Mouse (Mus musculus): Measurements from ENCODE around the gene Cisd3. TPM values are rescaled to one million over a fixed set of nuclear protein-coding genes. Genes with fewer than 3 reads are reported as not detected.

Cisd3 gene
- polyA plus RNA-seq, 1 experiment from 2014 or later: 11.8 TPM

DNA sequence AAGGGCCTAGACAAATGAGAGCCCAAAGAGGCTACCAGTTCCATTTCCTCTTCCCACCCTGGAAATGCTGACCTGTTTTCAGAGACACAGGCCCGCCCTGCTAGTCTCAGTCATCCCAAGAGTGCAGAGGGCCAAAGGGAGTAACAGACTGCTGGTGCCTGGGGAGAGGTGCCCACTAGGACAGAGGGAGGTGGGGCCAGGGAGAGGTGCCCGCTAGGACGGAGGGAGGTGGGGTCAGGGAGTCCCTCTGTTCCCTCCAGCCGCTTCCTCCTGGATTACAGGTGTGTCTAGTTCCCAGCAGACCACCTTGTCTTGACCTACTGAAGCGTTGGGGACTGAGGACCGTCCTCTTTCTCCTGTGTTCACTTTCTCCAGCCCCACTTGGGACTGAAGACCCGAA lies 860 bp upstream of the Cisd3 start:
- Histone ChIP-seq H3K9ac (replicated peaks; ENCODE audit: low read length) (no peak overlapping the region), H3K9me3 (replicated peaks; ENCODE audit: control insufficient read depth, low read length) (no peaks in the 10 kb centered on the region), H3K4me3 (ENCODE audit: low read depth, low read length) (no peak overlapping the region), H3K4me2 (ENCODE audit: low read depth, low read length) (no peak overlapping the region), H3K36me3 (replicated peaks; ENCODE audit: control insufficient read depth, insufficient read depth, low read depth, low read length) (peaks cover 12% of the 10 kb centered on the region), H3K27ac (replicated peaks; ENCODE audit: low read depth, low read length) (no peak overlapping the region), H3K4me1 (ENCODE audit: control insufficient read depth, insufficient read depth, low read length) (0 out of 2 replicates have a peak, but pooled peaks cover 4% of the 10 kb centered on the region), H3K27me3 (ENCODE audit: control insufficient read depth, insufficient read depth, low read length) (no peaks in the 10 kb centered on the region)
- no peak for ATAC-seq (replicated peaks; ENCODE audit: insufficient number of reproducible peaks, low FRiP score, low TSS enrichment, low read depth)
- 39% methylated on average over 7 of the region's 7 CpGs for WGBS
- no peak for DNase-seq (ENCODE audit: low spot score)

DNA sequence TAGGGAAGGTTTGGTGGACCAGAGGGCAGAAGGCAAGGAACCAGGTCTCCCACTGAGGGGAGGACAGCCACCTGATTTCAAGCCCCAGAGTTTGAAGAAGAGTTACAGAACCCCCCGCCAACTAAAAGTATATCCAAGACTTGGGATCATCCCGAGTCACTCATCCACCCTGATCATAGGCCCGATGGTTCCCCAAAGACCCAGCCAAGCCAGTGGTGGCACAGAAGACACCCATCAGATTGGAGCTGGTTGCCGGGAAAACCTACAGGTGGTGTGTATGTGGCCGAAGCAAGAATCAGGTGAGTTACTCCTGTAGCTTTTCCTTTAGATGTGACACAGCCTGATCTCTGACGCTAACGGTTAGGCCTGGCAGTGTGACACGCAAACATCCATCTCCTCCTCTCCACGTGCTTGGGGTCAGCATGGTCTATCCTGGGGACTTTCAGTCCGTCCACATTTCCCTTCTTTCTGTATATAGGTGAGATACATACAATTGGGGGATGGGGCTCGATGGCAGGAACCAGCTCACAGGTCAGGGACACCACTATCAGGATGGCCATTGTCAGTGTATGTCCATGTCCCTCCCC lies 789 bp downstream of the Cisd3 start:
- Histone ChIP-seq H3K4me1 (ENCODE audit: control insufficient read depth, insufficient read depth, low read length) (0 out of 2 replicates have a peak, but pooled peaks cover 4% of the 10 kb centered on the region), H3K27ac (replicated peaks; ENCODE audit: low read depth, low read length) (no peak overlapping the region), H3K36me3 (replicated peaks; ENCODE audit: control insufficient read depth, insufficient read depth, low read depth, low read length) (peaks cover 14% of the 10 kb centered on the region), H3K27me3 (ENCODE audit: control insufficient read depth, insufficient read depth, low read length) (no peaks in the 10 kb centered on the region), H3K9ac (replicated peaks; ENCODE audit: low read length) (peak overlapping the region; percentile 41; the same call in 1 of the 2 replicates), H3K9me3 (replicated peaks; ENCODE audit: control insufficient read depth, low read length) (no peaks in the 10 kb centered on the region), H3K4me2 (ENCODE audit: low read depth, low read length) (peak overlapping the region; percentile 62), H3K4me3 (ENCODE audit: low read depth, low read length) (no peak overlapping the region)
- 74% methylated on average over 11 of the region's 11 CpGs for WGBS
- no peak for ATAC-seq (replicated peaks; ENCODE audit: insufficient number of reproducible peaks, low FRiP score, low TSS enrichment, low read depth)
- no peak for DNase-seq (ENCODE audit: low spot score)

DNA sequence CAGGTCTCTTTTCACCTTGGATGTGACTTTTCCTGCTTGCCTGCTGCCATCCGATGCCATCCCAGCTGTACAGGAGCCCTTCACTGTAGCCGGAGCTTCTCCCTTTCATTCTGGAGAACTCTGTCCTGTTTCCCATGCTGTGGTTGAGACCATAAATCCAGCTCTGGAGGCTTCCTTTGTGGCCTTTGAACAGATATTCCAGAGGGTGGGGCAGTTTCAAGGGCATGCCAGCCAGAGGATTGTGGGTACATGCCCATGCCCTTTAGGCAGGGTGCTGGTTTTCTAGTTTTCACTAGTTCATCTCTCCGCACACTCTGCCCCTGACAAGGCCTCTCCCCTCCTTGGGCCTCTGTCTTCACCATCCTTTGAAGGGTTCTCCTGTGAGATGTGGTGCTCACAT lies 1.4 kb downstream of the Cisd3 start:
- 0 out of 2 replicates have a peak, but pooled peaks cover 4% of the 10 kb centered on the region for H3K4me1 ChIP-seq (ENCODE audit: control insufficient read depth, insufficient read depth, low read length)
- DNase-seq (ENCODE audit: low spot score): no peak
- ATAC-seq (replicated peaks; ENCODE audit: insufficient number of reproducible peaks, low FRiP score, low TSS enrichment, low read depth): no peak
- no peak overlapping the region for H3K4me3 ChIP-seq (ENCODE audit: low read depth, low read length)
- H3K9ac ChIP-seq (replicated peaks; ENCODE audit: low read length): no peak overlapping the region
- no peaks in the 10 kb centered on the region for H3K9me3 ChIP-seq (replicated peaks; ENCODE audit: control insufficient read depth, low read length)
- 90% methylated on average over 3 of the region's 3 CpGs for WGBS
- H3K27ac ChIP-seq (replicated peaks; ENCODE audit: low read depth, low read length): no peak overlapping the region
- no peak overlapping the region for H3K4me2 ChIP-seq (ENCODE audit: low read depth, low read length)
- peaks cover 14% of the 10 kb centered on the region for H3K36me3 ChIP-seq (replicated peaks; ENCODE audit: control insufficient read depth, insufficient read depth, low read depth, low read length)
- H3K27me3 ChIP-seq (ENCODE audit: control insufficient read depth, insufficient read depth, low read length): no peaks in the 10 kb centered on the region

DNA sequence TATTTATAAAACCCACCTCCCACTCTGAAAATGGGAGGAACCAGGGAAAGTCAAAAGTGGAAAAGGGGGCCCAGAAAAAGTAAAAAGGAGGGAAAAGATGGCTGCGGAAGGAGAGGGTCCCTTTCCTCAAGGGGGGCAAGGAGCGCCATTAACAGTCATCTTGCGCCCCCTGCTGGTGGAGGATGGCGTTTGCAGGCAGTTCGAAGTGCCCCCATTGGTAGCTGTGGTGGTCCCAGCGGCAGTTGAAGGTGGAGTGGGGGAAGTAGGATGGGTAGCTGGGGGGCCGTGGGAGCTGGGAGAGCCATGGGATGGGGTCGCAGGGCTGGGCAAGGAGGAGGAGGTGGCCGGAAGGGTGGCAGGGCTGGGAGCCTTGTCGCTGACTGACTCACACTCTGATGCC lies 4.2 kb downstream of the Cisd3 start:
- H3K4me2 ChIP-seq (ENCODE audit: low read depth, low read length): no peak overlapping the region
- H3K9ac ChIP-seq (replicated peaks; ENCODE audit: low read length): no peak overlapping the region
- 0 out of 2 replicates have a peak, but pooled peaks cover 4% of the 10 kb centered on the region for H3K4me1 ChIP-seq (ENCODE audit: control insufficient read depth, insufficient read depth, low read length)
- WGBS: 29% methylated on average over 10 of the region's 10 CpGs
- no peak for ATAC-seq (replicated peaks; ENCODE audit: insufficient number of reproducible peaks, low FRiP score, low TSS enrichment, low read depth)
- H3K36me3 ChIP-seq (replicated peaks; ENCODE audit: control insufficient read depth, insufficient read depth, low read depth, low read length): peaks cover 20% of the 10 kb centered on the region
- no peak overlapping the region for H3K27ac ChIP-seq (replicated peaks; ENCODE audit: low read depth, low read length)
- no peak overlapping the region for H3K4me3 ChIP-seq (ENCODE audit: low read depth, low read length)
- H3K9me3 ChIP-seq (replicated peaks; ENCODE audit: control insufficient read depth, low read length): no peaks in the 10 kb centered on the region
- H3K27me3 ChIP-seq (ENCODE audit: control insufficient read depth, insufficient read depth, low read length): no peaks in the 10 kb centered on the region
- peak; percentile 87 for DNase-seq (ENCODE audit: low spot score)

DNA sequence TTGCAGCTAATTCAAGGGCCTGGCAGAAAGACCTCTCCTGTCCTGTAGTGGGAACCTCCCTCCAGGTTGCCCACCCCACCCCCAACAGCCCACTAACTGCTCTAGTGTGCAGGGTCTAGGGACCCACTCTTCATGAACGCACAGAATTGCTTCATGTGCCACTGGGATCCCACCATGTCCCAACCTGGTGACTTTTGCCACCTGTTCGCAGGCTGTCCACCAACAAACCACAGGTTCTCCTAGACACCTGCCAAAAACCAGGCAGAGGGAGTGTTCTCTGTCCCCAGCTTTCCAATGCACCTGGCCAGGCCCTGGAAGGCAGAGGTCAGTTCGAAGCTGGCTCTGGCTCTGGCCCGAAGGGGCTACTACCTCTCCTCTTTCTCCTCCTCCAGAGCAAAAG lies 8.8 kb downstream of the Cisd3 start:
- 85% methylated on average over 4 of the region's 4 CpGs for WGBS
- Histone ChIP-seq H3K27ac (replicated peaks; ENCODE audit: low read depth, low read length) (no peak overlapping the region), H3K4me3 (ENCODE audit: low read depth, low read length) (no peak overlapping the region), H3K27me3 (ENCODE audit: control insufficient read depth, insufficient read depth, low read length) (no peaks in the 10 kb centered on the region), H3K4me2 (ENCODE audit: low read depth, low read length) (no peak overlapping the region), H3K9me3 (replicated peaks; ENCODE audit: control insufficient read depth, low read length) (no peaks in the 10 kb centered on the region), H3K4me1 (ENCODE audit: control insufficient read depth, insufficient read depth, low read length) (peaks cover 15% of the 10 kb centered on the region), H3K36me3 (replicated peaks; ENCODE audit: control insufficient read depth, insufficient read depth, low read depth, low read length) (peaks cover 17% of the 10 kb centered on the region), H3K9ac (replicated peaks; ENCODE audit: low read length) (no peak overlapping the region)
- ATAC-seq (replicated peaks; ENCODE audit: insufficient number of reproducible peaks, low FRiP score, low TSS enrichment, low read depth): no peak
- no peak for DNase-seq (ENCODE audit: low spot score)

DNA sequence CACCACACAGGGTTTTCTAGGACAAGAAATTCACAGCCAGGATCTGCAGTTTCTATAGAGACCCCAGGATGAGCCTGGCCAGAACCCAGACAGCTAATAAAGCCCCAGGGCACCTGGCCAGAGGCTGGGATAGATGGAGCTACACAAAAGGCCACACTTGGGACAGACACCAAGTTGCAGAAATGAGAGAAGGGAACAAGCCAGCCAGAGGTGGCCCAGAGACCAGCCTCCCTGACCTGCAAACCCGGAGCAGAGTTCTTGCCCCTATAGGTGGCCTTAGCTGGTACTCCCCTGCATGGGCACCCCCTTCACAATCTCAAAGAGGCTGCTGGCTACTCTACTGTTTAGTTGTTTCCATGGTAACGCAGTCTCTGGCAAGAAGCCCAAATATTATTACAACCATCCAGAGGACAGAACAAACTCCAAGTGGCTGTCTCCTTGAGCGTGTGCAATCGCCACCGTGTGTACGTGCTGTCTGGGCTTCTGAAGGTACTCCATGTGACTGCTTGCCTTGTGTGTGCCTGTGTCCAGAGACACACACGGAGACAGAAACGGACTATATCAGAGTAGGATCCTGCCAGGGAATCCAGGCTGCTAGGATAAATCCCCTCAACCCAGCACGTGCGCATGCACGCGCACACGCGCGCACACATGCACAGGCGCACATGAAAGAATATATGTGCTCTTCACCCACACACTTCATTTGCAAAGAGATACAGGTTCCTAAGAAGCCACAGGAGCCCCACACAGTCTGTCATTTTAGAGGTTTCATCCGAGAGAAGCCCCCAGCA lies 9.5 kb downstream of the Cisd3 start:
- H3K4me1 ChIP-seq (ENCODE audit: control insufficient read depth, insufficient read depth, low read length): peaks cover 15% of the 10 kb centered on the region
- H3K36me3 ChIP-seq (replicated peaks; ENCODE audit: control insufficient read depth, insufficient read depth, low read depth, low read length): peaks cover 17% of the 10 kb centered on the region
- H3K9ac ChIP-seq (replicated peaks; ENCODE audit: low read length): peak overlapping the region; percentile 22; the same call in 1 of the 2 replicates
- WGBS: 60% methylated on average over 17 of the region's 17 CpGs
- H3K27me3 ChIP-seq (ENCODE audit: control insufficient read depth, insufficient read depth, low read length): no peaks in the 10 kb centered on the region
- no peak overlapping the region for H3K27ac ChIP-seq (replicated peaks; ENCODE audit: low read depth, low read length)
- ATAC-seq (replicated peaks; ENCODE audit: insufficient number of reproducible peaks, low FRiP score, low TSS enrichment, low read depth): no peak
- peak; percentile 74 for DNase-seq (ENCODE audit: low spot score)
- H3K4me2 ChIP-seq (ENCODE audit: low read depth, low read length): peak overlapping the region; percentile 16; the same call in 1 of the 2 replicates
- no peaks in the 10 kb centered on the region for H3K9me3 ChIP-seq (replicated peaks; ENCODE audit: control insufficient read depth, low read length)
- no peak overlapping the region; the same call in 1 of the 2 replicates for H3K4me3 ChIP-seq (ENCODE audit: low read depth, low read length)

DNA sequence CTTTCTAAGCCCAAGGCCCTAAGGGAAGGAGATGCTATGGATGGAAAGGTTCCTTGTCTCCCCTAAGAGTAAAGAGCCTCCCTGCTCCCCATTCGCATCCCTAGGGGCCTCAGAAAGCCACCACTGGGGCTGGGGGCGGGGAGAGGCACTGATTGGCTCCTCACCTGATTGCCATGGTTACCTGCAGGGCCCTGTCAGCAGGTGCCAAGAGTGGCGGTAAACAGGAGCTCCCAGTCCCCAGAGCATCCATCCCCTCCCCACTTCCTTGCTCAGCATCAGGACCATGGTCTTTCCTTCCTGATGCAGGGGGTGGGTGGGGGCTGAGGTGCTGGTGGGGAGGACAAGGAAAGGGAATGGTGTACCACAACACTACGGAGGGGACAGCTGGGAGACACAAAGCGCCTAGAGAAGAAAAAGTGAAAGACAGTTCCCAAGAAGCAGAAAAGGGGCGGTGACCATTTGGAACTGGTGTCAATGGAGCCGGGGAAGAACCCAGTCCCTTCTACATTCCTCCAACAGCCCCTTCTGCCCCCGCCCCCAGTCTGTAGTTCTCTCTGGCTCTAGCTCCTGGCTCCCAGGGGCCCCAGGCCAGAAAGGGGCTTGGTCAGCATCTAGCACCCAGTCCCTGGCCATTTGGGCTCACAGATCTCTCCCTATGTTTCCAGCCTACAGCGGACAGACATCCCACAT lies 10.2 kb downstream of the Cisd3 start:
- ATAC-seq (replicated peaks; ENCODE audit: insufficient number of reproducible peaks, low FRiP score, low TSS enrichment, low read depth) (no peak), DNase-seq (ENCODE audit: low spot score) (no peak)
- Histone ChIP-seq H3K4me3 (ENCODE audit: low read depth, low read length) (no peak overlapping the region; the same call in 1 of the 2 replicates), H3K4me2 (ENCODE audit: low read depth, low read length) (peak overlapping the region; percentile 17; the same call in 1 of the 2 replicates), H3K9ac (replicated peaks; ENCODE audit: low read length) (peak overlapping the region; percentile 22; the same call in 1 of the 2 replicates), H3K4me1 (ENCODE audit: control insufficient read depth, insufficient read depth, low read length) (peaks cover 15% of the 10 kb centered on the region), H3K9me3 (replicated peaks; ENCODE audit: control insufficient read depth, low read length) (no peaks in the 10 kb centered on the region), H3K27ac (replicated peaks; ENCODE audit: low read depth, low read length) (no peak overlapping the region), H3K36me3 (replicated peaks; ENCODE audit: control insufficient read depth, insufficient read depth, low read depth, low read length) (peaks cover 14% of the 10 kb centered on the region), H3K27me3 (ENCODE audit: control insufficient read depth, insufficient read depth, low read length) (no peaks in the 10 kb centered on the region)
- 33% methylated on average over 9 of the region's 9 CpGs for WGBS

All from embryonic facial prominence, embryonic 11.5 days (tissue).